Mouse (Mus musculus): ENCODE measurements around the gene Phf23.

Gene Phf23

DNA sequence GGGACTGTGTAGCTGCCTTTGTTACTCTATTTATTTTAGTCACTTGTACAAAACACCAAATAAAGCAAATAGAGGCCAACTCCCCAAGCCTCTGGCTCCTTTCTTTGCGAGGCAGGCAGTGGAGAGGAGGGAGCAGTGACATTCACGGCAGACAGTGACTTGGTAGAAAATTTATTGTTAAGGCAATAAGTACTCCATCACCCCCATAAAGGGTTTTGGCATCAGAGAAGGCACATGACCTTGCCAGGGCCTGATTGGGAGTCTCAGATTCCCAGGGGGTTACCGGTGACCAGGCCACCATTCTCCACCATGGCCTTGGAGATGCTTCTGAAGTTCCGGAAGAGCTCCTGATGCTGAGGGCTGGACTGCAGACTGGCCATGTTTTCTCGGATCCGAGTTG lies 14.5 kb downstream of the Phf23 start:
- TF ChIP-seq GATA4 (IDR thresholded peaks at IDR 0.05; ENCODE audit: insufficient replicate concordance, low read length), result no peak

DNA sequence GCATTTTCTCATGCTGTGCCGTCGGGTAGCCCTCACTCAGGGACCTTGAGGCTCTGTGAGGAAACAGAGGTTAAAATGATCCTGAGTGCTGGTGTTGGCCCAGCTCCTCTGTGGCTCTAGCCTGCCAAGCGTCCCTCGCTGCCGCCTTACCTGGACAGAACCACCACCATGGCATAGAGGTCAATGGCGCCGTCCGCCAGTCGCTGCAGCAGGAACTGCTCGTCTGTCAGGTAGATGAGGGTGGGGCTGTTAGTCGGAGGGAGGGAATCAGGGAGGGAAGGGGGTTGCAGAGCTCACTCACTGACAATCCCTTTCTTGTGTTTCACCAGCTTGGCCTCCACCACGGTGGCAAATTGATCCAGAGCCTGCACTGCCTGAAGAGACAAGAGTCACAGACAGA lies 15.0 kb downstream of the Phf23 start:
- no peak for TF ChIP-seq GATA4 (IDR thresholded peaks at IDR 0.05; ENCODE audit: insufficient replicate concordance, low read length)

DNA sequence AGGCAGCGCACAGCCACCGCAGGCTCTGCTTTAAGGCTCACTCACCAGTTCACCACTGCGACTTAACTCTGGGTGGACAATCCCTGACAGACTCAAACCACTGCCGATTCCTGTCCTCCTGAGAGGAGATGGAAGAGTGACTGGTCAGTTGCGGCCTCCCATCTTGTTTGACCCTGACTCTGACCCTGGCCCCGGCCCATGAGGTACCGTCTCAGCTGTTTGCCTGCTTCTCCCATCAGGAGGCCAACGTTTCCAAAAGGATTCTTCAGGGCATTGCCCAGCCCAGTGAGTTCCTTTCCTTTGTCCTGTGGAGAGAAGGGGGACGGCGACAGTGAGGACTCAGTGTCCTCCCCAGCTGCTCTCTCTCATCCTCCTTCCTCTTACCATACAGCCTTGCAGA lies 15.4 kb downstream of the Phf23 start:
- TF ChIP-seq GATA4 (IDR thresholded peaks at IDR 0.05; ENCODE audit: insufficient replicate concordance, low read length), result no peak

DNA sequence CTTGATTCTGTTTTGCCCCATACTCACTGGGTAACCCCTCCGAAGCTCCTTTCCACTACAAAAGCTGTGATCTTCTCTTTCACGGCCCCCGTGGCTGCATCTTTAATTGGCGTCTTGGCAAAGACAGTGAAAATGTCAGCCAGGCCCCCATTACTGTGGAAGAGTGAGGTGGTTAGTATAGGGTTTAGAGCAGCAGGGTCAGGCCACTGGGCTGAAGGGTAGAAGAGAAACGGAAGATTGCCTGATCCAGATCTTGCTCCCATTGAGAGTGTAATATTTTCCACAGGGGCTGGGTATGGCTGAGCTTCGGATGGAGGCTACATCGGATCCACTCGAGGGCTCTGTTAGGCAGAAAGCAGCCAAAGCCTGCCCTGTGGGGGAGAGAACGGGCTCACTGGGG lies 17.4 kb downstream of the Phf23 start:
- TF ChIP-seq GATA4 (IDR thresholded peaks at IDR 0.05; ENCODE audit: insufficient replicate concordance, low read length), result no peak

DNA sequence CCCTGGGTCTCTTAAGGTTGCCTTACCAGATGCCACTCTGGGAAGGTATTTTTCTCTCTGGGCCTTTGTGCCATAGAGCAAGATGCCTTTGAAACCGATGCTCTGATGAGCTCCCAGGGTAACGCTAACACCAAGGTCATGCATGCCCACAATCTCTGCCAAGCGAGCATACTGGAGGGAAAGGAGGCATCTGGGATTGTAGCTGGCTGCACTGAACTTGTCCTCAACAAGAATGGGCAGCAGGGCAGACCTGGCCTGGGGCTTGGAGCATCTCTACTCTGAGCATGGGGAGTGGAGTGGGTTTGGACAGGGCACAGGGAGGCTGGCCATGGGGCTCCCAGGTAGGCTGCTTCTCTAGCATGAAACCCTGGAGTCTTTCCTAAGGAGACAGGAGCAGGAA lies 17.8 kb downstream of the Phf23 start:
- TF ChIP-seq GATA4 (IDR thresholded peaks at IDR 0.05; ENCODE audit: insufficient replicate concordance, low read length), result no peak

DNA sequence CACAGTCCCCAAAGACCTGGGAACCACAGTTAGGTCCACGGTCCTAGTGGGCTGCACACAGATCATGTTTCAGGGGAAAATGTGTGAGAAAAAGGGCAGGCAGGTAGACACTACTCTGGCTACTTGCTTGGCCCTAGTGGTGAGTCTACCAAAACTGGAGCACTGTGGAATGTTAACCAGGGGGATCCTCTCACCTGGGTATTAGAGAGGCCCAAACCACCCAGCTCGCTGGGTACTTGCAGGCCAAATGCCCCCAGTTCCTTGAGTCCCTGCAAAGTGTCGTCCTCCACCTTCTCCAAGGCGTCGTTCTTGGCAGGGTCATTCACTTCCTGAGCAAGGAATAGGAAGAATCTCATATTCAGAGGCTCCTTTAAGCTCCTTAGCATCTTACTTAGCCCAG lies 18.5 kb downstream of the Phf23 start:
- TF ChIP-seq GATA4 (IDR thresholded peaks at IDR 0.05; ENCODE audit: insufficient replicate concordance, low read length), result no peak

DNA sequence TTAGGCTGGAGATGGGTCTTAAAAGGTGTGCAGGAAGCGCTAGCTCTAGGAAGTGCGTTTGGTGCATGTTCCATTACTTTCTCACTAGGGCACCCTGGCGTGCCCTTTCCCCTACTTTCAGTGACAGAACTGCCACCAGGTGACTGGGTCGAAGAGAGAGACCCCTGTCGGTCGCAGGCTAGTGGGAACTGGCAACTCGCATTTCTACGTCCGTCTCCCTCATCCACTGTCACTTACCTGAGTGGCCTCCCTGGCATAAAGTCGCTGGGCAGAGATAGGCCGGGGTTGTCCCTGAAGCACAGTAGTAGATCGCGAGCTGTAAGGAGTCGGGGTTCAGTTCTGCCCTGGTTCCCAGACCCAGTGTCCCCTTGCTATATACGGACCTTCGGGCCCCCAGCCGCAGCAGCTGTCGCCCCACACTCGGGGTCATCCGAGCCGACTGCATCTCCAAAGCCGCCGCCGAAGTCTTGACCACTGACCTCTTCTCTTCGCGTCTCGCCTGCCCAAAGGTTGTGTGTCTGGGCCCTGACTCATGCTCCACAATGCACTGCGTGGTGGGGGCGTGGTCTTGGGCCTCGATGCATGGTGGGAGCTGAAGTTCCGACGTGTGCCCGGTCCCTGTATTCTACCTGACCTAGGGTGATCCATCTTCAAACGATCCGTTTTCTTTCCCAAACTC lies 19.4 kb downstream of the Phf23 start, which contains the start of gene Acadvl:
Gene Acadvl (minus strand): TSS at position 532 of the 679 bp plus-strand sequence.
- TF ChIP-seq GATA4 (IDR thresholded peaks at IDR 0.05; ENCODE audit: insufficient replicate concordance, low read length), result no peak

DNA sequence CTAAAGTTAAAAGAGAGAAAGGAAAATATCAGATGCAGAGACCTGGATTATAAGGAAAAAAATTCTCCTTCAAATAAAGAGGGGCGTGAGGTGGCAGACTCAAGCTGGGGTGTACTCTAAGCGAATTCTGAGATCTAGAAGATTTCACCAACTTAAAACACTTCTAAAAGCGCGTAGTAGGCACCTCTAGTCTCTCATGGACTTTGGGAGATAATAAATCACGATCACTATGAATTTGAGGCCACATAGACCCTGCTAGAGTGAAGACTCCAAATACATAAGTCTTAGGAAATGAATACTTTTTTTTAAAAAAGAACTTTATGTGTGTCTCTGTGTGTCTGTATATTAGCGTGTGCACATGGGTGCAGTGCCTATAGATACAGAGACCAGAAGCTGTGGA lies 20.1 kb downstream of the Phf23 start:
- no peak for TF ChIP-seq GATA4 (IDR thresholded peaks at IDR 0.05; ENCODE audit: insufficient replicate concordance, low read length)

DNA sequence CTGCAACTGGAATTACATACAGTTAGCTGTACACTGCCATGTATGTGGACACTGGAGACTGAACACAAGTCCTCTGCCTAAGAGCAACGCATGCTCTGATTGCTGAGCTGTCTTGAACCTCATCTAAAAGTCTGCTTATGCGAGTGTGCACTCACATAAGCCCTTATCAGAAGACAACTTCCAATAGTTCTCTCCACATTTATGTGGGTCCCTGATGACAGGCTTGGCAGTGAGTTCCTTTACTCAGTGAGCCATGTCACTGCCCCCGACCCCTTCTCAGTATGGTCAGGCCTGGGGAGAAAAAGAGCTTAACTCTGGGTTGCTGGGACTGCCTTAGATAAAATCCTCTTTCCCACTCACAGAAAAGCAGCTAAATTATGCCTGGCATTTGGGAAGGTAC lies 21.1 kb downstream of the Phf23 start, which contains the start of gene Dlg4:
Gene Dlg4 (plus strand): TSS at position 274 of the 400 bp plus-strand sequence.
- no peak for TF ChIP-seq GATA4 (IDR thresholded peaks at IDR 0.05; ENCODE audit: insufficient replicate concordance, low read length)

DNA sequence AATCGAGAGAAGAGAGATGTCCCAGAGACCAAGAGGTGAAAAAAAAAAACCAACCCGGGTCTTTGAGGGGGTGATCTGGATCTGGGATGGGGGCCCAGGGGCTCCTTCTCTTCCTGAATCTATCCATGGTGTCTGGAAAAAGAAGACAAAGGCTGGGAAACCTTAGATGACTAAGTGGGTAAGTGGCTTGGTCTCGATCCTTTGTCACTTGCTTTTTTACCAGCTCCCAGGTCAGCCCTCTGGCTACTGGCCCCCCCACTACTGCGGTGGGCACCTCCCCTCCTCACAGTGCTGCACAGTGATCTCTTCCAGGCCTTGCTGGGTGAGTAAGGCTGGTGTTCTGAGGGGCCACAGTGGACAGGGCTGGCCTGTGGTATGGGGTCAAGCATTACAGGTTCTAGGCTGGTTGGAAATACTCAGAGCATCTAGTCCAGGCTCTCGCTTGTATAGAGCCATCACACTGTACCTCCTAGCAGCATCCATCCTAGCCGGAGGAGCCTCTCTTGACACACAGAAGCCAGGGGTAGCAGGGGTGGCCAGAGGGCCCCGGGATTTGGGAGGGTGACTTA lies 21.7 kb downstream of the Phf23 start:
- no peak for TF ChIP-seq GATA4 (IDR thresholded peaks at IDR 0.05; ENCODE audit: insufficient replicate concordance, low read length)

DNA sequence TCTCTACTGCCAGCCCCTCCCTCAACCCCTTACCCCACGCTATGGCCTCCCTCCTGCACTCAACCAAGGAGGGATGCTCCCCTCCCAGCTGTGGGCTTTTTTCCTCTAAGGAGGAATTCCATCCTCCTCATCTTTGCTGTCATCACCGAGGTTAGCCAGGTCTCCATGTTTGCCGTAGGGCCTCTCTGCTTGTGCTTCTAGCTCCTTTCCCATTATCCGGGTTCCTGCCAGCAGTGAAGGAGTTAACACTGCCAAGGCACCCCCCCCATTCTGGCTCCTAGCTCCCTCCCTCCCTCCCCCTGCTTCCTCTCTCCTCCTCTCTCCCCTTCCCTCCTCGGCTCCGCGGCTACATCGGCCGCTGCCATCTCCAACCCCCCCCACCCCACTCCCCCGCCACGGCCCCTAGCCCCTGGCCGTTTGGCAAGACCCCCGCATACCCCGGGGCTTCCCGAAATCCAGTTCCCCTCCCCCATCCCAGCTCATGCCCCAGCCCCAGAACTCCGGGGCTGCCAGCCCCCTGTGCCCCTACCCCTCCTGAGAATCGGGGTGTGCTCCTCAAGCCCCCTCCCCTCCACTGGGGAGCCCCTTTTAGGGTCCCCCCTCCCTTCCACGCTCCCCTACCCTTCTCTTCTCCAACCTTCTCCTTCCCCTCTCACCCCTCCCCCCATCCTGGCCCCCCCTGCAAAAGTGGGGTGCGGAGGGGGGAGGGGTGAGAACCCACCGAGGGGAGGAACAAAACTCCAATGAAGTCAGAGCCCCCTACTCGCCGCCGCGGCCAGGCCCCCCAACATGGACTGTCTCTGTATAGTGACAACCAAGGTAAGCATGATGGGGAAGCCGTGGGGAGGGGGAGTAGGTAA lies 22.8 kb downstream of the Phf23 start:
- TF ChIP-seq GATA4 (IDR thresholded peaks at IDR 0.05; ENCODE audit: insufficient replicate concordance, low read length), result no peak

DNA sequence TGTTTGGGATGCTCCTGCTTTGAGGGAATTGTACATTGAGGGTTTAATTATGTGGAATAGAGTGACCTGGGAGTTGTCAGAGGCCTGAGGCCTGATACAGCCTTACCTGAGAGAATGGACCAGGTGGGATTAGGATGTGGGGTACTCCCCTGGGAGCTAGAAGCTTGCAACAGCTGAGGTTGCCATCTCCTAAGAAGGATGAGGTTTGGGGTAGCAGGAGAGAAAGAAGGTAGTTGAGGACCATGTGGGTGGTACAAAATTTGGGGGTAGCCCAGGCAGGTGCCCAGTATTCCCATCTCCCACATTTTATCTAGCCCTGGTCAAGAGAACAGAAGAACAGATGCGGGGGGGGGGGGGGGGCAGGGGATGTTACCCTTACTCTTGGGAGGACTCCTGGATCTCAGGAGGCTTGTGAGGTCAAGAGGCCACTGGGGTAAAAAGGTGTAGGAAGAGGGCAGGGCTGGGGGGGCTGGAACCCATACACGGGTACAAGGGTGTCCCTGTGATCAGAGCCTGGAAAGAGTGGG lies 24.0 kb downstream of the Phf23 start:
- TF ChIP-seq GATA4 (IDR thresholded peaks at IDR 0.05; ENCODE audit: insufficient replicate concordance, low read length), result no peak

DNA sequence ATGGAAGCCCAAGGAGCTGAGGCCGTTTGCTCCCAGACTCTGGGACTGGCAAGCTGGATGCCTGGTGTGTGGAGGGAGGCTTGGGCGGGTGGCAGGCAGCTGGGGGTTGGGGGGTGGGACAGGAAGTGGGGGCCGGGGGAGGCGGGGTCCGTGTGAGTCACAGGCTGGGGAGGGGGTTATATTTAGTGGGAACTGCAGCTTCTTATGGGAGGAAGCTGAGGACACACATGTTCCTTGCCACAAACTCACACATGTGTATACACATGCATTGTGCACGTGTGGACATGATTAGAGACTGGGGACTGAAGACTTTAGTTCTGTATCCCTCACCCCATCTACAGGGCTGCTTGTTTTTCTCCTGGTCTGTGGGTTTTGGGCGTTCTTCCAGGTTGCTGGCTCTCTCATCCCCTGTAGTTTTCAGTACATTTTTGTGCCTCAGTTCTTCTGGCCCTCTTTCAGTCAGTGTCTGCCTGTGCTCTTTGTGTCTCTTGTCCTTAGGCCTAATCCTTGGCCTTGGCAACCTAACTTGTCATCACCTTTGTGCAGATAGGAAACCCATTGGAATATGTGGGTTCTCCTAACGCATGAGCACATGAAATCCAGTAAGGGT lies 24.6 kb downstream of the Phf23 start:
- TF ChIP-seq GATA4 (IDR thresholded peaks at IDR 0.05; ENCODE audit: insufficient replicate concordance, low read length), result no peak

DNA sequence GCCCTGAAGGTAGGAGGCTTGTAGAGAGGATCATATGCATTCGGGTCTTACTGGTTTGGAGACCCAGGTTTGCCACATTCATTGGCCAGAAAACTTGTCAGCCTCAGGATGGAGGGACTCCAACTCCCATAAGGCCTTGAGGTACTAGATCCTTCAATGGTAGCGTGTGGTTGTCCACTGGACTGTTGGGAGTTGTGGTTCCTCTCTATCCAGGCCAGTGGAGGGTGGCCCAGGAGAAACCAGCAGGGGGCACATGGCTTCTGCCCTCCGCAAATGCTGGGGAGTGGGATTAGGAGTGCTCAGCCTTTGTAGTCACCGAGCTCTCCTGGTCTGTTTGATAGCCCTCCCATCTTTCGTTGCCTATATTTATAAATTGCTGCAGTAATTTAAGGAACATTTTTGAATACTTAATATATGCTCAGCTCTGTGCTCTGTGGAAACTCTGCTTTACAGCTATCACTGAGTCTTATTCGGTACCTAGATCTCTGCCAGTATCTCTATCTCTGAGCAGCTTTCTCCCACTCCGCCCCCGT lies 25.2 kb downstream of the Phf23 start:
- no peak for TF ChIP-seq GATA4 (IDR thresholded peaks at IDR 0.05; ENCODE audit: insufficient replicate concordance, low read length)

Measured in liver, adult (tissue).